Mouse (Mus musculus): ENCODE measurements around the gene Selenok. TPM values are rescaled to one million over a fixed set of nuclear protein-coding genes. Genes with fewer than 3 reads are reported as not detected.

The Selenok gene
- 5.3 and 6.3 TPM in 2 replicates for polyA plus RNA-seq (2012; ENCODE audit: low replicate concordance)

GRCm38 (mm10) chr14:29968075-29968821, at the start of gene Selenok:
TSS of gene Selenok (plus strand) at chr14:29968308.

GRCm38 (mm10) chr14:29978254-29979204, 10.4 kb downstream of the Selenok start, which contains the start of gene Actr8:
TSS of gene Actr8 (plus strand) at chr14:29978337.

GRCm38 (mm10) chr14:30008733-30009575, 40.8 kb downstream of the Selenok start, which contains the start of the genes Il17rb and Chdh:
TSS of gene Il17rb (minus strand) at chr14:30008896.
TSS of gene Chdh (plus strand) at chr14:30009023.

Other genes with a start within 250 kb of the Selenok start
- not detected in 2 replicates for gene Cacna2d3, start 246.4 kb upstream of the Selenok start, polyA plus RNA-seq (2012; ENCODE audit: low replicate concordance)
- 14.4 and 45.4 TPM in 2 replicates for gene Actr8, start 10.0 kb downstream of the Selenok start, polyA plus RNA-seq (2012; ENCODE audit: low replicate concordance)
- 0.56 TPM in 1 of 2 replicates, not detected in the other for gene Il17rb, start 40.6 kb downstream of the Selenok start, polyA plus RNA-seq (2012; ENCODE audit: low replicate concordance)
- gene Chdh, start 40.7 kb downstream of the Selenok start, polyA plus RNA-seq (2012; ENCODE audit: low replicate concordance): 0.24 and 0.26 TPM in 2 replicates